Mouse (Mus musculus) cerebellum, postnatal 4 days (tissue): ENCODE data around the gene Ppp1r12b.

Experiments used
- DNase-seq, 2 experiments: peaks; one replicate each; pipeline ENCODE4 v3.0.0; 2022; ENCODE audit warnings: low spot score in 2 of 2, mixed read lengths in 1 of 2

The Ppp1r12b gene

DNA sequence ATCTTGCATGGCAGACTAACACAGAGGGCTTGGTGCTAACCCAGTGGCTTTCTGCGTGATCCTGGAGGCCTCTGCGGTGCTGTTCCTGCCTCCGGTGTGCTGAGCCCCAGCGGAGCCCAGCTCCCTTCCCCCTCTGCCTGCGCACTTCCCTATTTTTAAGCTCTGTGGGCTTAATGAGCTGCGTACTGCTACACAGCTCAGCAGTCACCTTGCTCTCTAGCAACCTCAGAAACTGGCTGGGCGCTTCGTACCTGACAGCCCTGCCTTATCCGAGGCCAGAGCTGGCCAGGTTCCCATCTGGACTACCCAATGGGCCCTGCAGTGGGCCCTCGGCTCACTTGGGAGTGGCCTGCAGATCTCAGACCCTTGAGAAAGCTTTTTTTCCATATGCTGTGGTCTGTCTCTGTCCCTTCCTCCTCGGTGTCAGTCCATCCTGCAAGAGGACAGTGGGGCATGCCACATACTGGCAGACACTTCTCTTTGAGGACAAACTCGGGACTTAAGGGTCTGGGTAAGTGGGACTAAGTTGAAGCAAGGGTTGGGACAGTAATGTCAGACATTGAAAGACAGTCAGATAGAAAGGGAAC is 235.9 kb downstream of the Ppp1r12b start:
- DNase-seq, result no peak

DNA sequence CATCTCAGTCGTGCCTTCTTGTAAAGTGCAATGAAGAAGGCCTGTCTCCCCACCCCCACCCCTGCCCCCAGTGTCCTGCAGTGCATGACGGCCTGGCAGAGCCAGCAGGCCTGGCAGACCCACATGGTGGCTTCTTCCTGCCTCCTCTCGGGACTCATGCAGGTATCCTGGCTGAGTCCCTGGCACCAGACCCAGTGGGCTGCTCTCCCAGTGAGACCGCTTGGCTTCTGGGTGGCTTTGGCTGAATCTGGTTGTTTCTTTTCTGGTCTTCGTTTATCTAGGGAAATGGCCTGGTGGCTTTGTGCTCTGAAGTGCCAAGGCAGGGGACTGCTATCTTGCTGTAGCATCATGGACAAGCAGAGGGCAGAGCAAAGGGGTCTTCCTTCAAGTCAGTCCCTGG is 240.7 kb downstream of the Ppp1r12b start:
- no peak for DNase-seq

- no peak for DNase-seq
These were observed 241.6 kb downstream of the Ppp1r12b start for GRCm38 (mm10) chr1:134714166-134714565.

- DNase-seq, result no peak
These were observed 242.2 kb downstream of the Ppp1r12b start for GRCm38 (mm10) chr1:134713421-134713969.

- DNase-seq, result no peak
These were observed 242.9 kb downstream of the Ppp1r12b start for GRCm38 (mm10) chr1:134712781-134713299.

DNA sequence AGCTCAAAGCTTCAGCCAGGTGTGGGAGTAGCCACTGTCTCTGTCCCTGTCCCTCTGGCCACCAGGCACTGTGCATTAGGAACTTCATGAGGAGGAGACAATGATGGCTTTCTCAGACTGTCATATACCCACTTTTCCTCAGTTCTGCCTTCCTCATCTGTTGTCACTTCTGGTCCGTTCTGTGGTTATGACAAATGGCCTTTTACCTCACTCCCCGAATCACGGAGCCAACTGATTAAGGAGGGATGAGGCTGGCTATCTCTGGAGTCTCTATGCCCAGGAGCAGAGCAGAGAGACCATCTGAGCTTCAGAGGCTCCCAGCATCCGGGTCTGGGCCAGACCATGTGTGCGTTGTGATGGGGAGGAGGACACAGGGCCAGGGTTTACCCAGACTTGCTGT is 244.1 kb downstream of the Ppp1r12b start:
- DNase-seq, result no peak

GRCm38 (mm10) chr1:134711061-134711460 is 244.7 kb downstream of the Ppp1r12b start:
- DNase-seq, result no peak

- no peak for DNase-seq
These were observed 246.1 kb downstream of the Ppp1r12b start for GRCm38 (mm10) chr1:134709411-134710306.

GRCm38 (mm10) chr1:134708801-134709385 is 246.8 kb downstream of the Ppp1r12b start:
- peak in 1 of 2 experiments; percentile 61 for DNase-seq

DNA sequence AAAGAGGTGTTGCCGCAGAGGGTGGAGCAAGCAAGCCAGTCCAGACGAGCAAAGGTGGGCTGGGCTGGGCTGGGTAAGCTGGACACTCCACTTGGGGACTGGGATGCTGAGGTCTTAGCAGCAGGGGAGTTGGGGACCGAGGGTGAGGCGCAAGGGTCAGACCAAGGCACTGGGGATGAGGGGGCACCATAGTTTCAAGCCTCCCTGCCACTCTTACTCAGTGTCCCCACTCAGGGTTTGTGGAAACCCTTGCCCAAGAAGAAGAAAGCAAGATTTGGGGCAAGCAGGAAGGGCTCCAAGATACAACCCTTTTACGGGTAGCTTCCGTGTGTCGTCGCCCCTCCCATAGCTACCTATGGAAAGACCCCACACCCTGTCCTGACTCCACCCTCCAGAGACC is 247.5 kb downstream of the Ppp1r12b start:
- no peak for DNase-seq

DNA sequence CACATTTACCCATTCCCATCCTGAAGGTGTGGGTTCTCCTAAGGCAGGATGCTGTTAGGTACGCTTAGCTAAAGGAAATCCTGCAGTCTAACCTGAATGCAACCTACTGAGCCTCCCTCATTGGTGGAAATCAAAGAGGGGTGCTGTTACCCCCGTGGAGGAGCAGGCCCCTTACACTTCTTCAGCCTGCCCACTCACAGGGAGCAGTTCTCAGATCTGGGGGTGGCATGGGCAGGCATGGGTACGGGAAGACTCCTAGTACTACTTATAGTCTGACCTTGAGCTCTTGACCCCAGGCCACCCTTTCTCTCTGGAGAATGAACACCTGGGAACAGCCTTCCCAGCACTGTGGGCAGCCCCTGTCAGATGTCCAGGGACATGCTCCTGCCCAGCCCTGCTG is 248.2 kb downstream of the Ppp1r12b start:
- DNase-seq, result no peak

DNA sequence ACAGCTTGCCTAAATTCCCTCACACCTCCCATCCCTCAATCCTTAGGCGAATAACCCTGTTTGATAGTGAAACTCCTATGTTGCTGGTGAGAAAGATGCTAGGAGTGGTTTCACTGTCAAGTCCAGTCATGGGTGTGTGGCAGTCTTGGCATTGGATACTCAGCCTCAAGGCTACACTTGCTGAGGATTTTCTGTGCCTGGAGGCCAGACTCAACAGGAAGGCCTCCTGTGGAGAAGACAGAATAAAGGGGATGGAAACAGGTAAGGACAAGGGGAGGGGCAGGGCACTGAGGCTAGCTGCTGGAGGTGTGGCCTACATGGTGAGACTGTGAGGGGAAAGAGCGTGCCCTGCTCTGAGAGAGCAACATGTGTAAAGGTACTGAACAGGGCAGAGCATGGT is 249.2 kb downstream of the Ppp1r12b start:
- DNase-seq, result no peak
